Mouse (Mus musculus): ENCODE measurements at regions not wholly inside any gene's neighbourhood (a gene's known extent, or its start where the extent isn't known, plus 50 kb on each side); places are given as distances from the start of the nearest gene placed in this dataset.

GRCm38 (mm10) chr4:106220621-106221020, 95.4 kb upstream of the Usp24 start:
- Histone ChIP-seq H3K4me1 (ENCODE audit: control insufficient read depth in 1 of 2, insufficient read depth in 2 of 2, low read length in 2 of 2) (no peaks in the 10 kb centered on the region), H3K9me3 (replicated peaks; ENCODE audit: insufficient read depth, low read length) (no peaks in the 10 kb centered on the region), H3K27me3 (ENCODE audit: control insufficient read depth in 1 of 2, insufficient read depth in 2 of 2, low read length in 2 of 2) (peaks cover 6 to 7% of the 10 kb centered on the region in 2 experiments), H3K4me3 (ENCODE audit: control insufficient read depth in 1 of 2, insufficient read depth in 1 of 2, low read depth in 2 of 2, low read length in 2 of 2) (no peak overlapping the region), H3K79me2 (ENCODE audit: control insufficient read depth, insufficient read depth, low read length, poor library complexity) (no peaks in the 10 kb centered on the region), H3K36me3 (ENCODE audit: control insufficient read depth in 1 of 2, insufficient read depth in 2 of 2, low read length in 2 of 2) (no peaks in the 10 kb centered on the region), H3K27ac (ENCODE audit: control insufficient read depth, low read depth, low read length) (no peak overlapping the region), H3K9ac (ENCODE audit: control insufficient read depth, low read depth, low read length, poor library complexity, severe bottlenecking) (no peak overlapping the region)
- DNase-seq (ENCODE audit: low read depth, low spot score), result no peak
- TF ChIP-seq GABPA (IDR thresholded peaks at IDR 0.05; ENCODE audit: low read depth, low read length) (no peak), ZNF384 (IDR thresholded peaks at IDR 0.05; ENCODE audit: low read depth, low read length) (no peak), ZKSCAN1 (IDR thresholded peaks at IDR 0.05; ENCODE audit: low read depth, low read length) (no peak), USF1 (IDR thresholded peaks at IDR 0.05; ENCODE audit: low read depth, low read length) (no peak), KAT2A (conservative IDR thresholded peaks at IDR 0.05; ENCODE audit: low read depth, low read length) (no peak), ELF1 (IDR thresholded peaks at IDR 0.05; ENCODE audit: low read depth, low read length) (no peak)

- H3K36me3 ChIP-seq (ENCODE audit: control insufficient read depth in 1 of 2, insufficient read depth in 2 of 2, low read length in 2 of 2), result no peaks in the 10 kb centered on the region
- peak; percentile 75 for DNase-seq (ENCODE audit: low read depth, low spot score)
- peak overlapping the region; percentile 54 for H3K9ac ChIP-seq (ENCODE audit: control insufficient read depth, low read depth, low read length, poor library complexity, severe bottlenecking)
- peak overlapping the region; percentile 14 to 63; a peak in 2 of 4 replicates for H3K4me3 ChIP-seq (ENCODE audit: control insufficient read depth in 1 of 2, insufficient read depth in 1 of 2, low read depth in 2 of 2, low read length in 2 of 2)
- H3K79me2 ChIP-seq (ENCODE audit: control insufficient read depth, insufficient read depth, low read length, poor library complexity), result no peaks in the 10 kb centered on the region
- no peaks in the 10 kb centered on the region for H3K4me1 ChIP-seq (ENCODE audit: control insufficient read depth in 1 of 2, insufficient read depth in 2 of 2, low read length in 2 of 2)
- H3K9me3 ChIP-seq (replicated peaks; ENCODE audit: insufficient read depth, low read length), result no peaks in the 10 kb centered on the region
- H3K27me3 ChIP-seq (ENCODE audit: control insufficient read depth in 1 of 2, insufficient read depth in 2 of 2, low read length in 2 of 2), result peaks cover 0 to 4% of the 10 kb centered on the region in 2 experiments; a peak in 3 of 4 replicates
- H3K27ac ChIP-seq (ENCODE audit: control insufficient read depth, low read depth, low read length), result no peak overlapping the region
- TF ChIP-seq ETS1 (IDR thresholded peaks at IDR 0.05; ENCODE audit: low read depth, low read length), result no peak
- TF ChIP-seq HCFC1 (IDR thresholded peaks at IDR 0.05; ENCODE audit: low read depth, low read length), result no peak
- 0 out of 2 replicates have a peak, but pooled peaks have one; percentile 19 for TF ChIP-seq TBP (IDR thresholded peaks at IDR 0.05; ENCODE audit: low read depth, low read length)
- TF ChIP-seq MAZ (IDR thresholded peaks at IDR 0.05; ENCODE audit: low read depth, low read length), result no peak
- TF ChIP-seq RCOR1 (IDR thresholded peaks at IDR 0.05; ENCODE audit: low read depth, low read length), result no peak
- no peak for TF ChIP-seq MYB (IDR thresholded peaks at IDR 0.05; ENCODE audit: low read depth, low read length)
- no peak for TF ChIP-seq MAFK (IDR thresholded peaks at IDR 0.05; ENCODE audit: borderline replicate concordance, low read depth, low read length)
- no peak for TF ChIP-seq SIN3A (IDR thresholded peaks at IDR 0.05; ENCODE audit: low read length)
- TF ChIP-seq JUND (IDR thresholded peaks at IDR 0.05; ENCODE audit: low read depth, low read length), result no peak
- TF ChIP-seq SMC3 (IDR thresholded peaks at IDR 0.05; ENCODE audit: low read depth, low read length), result peak; percentile 58
- TF ChIP-seq TAL1 (IDR thresholded peaks at IDR 0.05; ENCODE audit: low read length), result no peak
- TF ChIP-seq CTCF (IDR thresholded peaks at IDR 0.05 in 2 of 3, conservative IDR thresholded peaks at IDR 0.05 in 1 of 3; ENCODE audit: control insufficient read depth in 1 of 3, insufficient read depth in 1 of 3, low read depth in 2 of 3, low read length in 3 of 3, poor library complexity in 1 of 3, severe bottlenecking in 1 of 3), result peak; percentile 71 to 81 (median 72)
- no peak for TF ChIP-seq BHLHE40 (IDR thresholded peaks at IDR 0.05; ENCODE audit: borderline replicate concordance, low read depth, low read length)
- TF ChIP-seq EP300 (IDR thresholded peaks at IDR 0.05; ENCODE audit: low read depth in 1 of 2, low read length in 2 of 2), result peak in 1 of 2 experiments; percentile 41; a peak in 1 of 4 replicates
- no peak for TF ChIP-seq KAT2A (conservative IDR thresholded peaks at IDR 0.05; ENCODE audit: low read depth, low read length)
- no peak for TF ChIP-seq CHD2 (IDR thresholded peaks at IDR 0.05; ENCODE audit: low read length)
- TF ChIP-seq POLR2AphosphoS2 (IDR thresholded peaks at IDR 0.05; ENCODE audit: low read length), result no peak
- TF ChIP-seq USF1 (IDR thresholded peaks at IDR 0.05; ENCODE audit: low read depth, low read length), result no peak
- no peak for TF ChIP-seq ZKSCAN1 (IDR thresholded peaks at IDR 0.05; ENCODE audit: low read depth, low read length)
- TF ChIP-seq RAD21 (IDR thresholded peaks at IDR 0.05; ENCODE audit: low read depth, low read length), result peak; percentile 75
- TF ChIP-seq POLR2AphosphoS5 (IDR thresholded peaks at IDR 0.05; ENCODE audit: borderline replicate concordance, low read depth, low read length), result no peak
- TF ChIP-seq UBTF (IDR thresholded peaks at IDR 0.05; ENCODE audit: borderline replicate concordance, insufficient read depth, low read depth, low read length), result no peak
- no peak for TF ChIP-seq GABPA (IDR thresholded peaks at IDR 0.05; ENCODE audit: low read depth, low read length)
- TF ChIP-seq POLR2A (IDR thresholded peaks at IDR 0.05; ENCODE audit: control insufficient read depth in 1 of 2, insufficient read depth in 1 of 2, low read depth in 1 of 2, low read length in 2 of 2, poor library complexity in 1 of 2), result no peak
- no peak for TF ChIP-seq MXI1 (IDR thresholded peaks at IDR 0.05; ENCODE audit: low read depth, low read length)
- TF ChIP-seq USF2 (IDR thresholded peaks at IDR 0.05; ENCODE audit: borderline replicate concordance in 1 of 2, insufficient read depth in 1 of 2, low read depth in 1 of 2, low read length in 2 of 2), result no peak
- TF ChIP-seq ZC3H11A (IDR thresholded peaks at IDR 0.05; ENCODE audit: low read depth, low read length), result peak; percentile 49
- TF ChIP-seq NRF1 (IDR thresholded peaks at IDR 0.05; ENCODE audit: insufficient read depth, low read depth, low read length, poor library complexity, severe bottlenecking), result no peak
- no peak for TF ChIP-seq ZNF384 (IDR thresholded peaks at IDR 0.05; ENCODE audit: low read depth, low read length)
Measured at GRCm38 (mm10) chr4:106225184-106225862, 90.7 kb upstream of the Usp24 start.
